Mouse (Mus musculus): Measurements from ENCODE around the gene Rnf224. TPM values are rescaled to one million over a fixed set of nuclear protein-coding genes. Genes with fewer than 3 reads are reported as not detected.

The Rnf224 gene
- total and polyA plus RNA-seq, 3 experiments: not detected

GRCm38 (mm10) chr2:25228995-25229530, 7.5 kb downstream of the Rnf224 start:
- H3K9ac ChIP-seq (ENCODE audit: low read depth, low read length): 0 out of 2 replicates have a peak overlapping the region, but pooled peaks have one; percentile 8
- 71% methylated on average over 6 of the region's 6 CpGs for WGBS

GRCm38 (mm10) chr2:25228431-25228889, 8.1 kb downstream of the Rnf224 start:
- TF ChIP-seq POLR2A (IDR thresholded peaks at IDR 0.05; ENCODE audit: insufficient read depth, low read depth, low read length): no peak
- peak; percentile 83 for TF ChIP-seq CTCF (IDR thresholded peaks at IDR 0.05)
- peak; percentile 63; the same call in 1 of the 2 replicates for TF ChIP-seq EP300 (IDR thresholded peaks at IDR 0.05; ENCODE audit: insufficient read depth, low read depth, low read length)
- H3K36me3 ChIP-seq (ENCODE audit: control insufficient read depth, insufficient read depth, low read length): no peaks in the 10 kb centered on the region; the same call in 1 of the 2 replicates
- peak overlapping the region; percentile 85 for H3K27ac ChIP-seq
- no peaks in the 10 kb centered on the region for H3K79me2 ChIP-seq (replicated peaks; ENCODE audit: control insufficient read depth, insufficient read depth, low read length)
- no peaks in the 10 kb centered on the region for H3K27me3 ChIP-seq (ENCODE audit: control insufficient read depth, insufficient read depth, low read length)
- peak overlapping the region; percentile 36; the same call in 1 of the 2 replicates for H3K4me3 ChIP-seq
- no peak overlapping the region; the same call in 1 of the 2 replicates for H3K9ac ChIP-seq (ENCODE audit: low read depth, low read length)
- WGBS: under 1% methylated on average over 7 of the region's 7 CpGs
- intact Hi-C loops (cut with DNase I): loop anchor here (1.0 to 5.0 kb wide), 3 partner anchors 26 to 44 kb away; partner anchors contain the start of genes Anapc2, Ssna1 and Tmem203
- DNase-seq: peak; percentile 84 to 90
- H3K4me1 ChIP-seq (ENCODE audit: control insufficient read depth, insufficient read depth, low read length): peaks cover 4% of the 10 kb centered on the region

More at GRCm38 (mm10) chr2:25228995-25229530, 7.5 kb downstream of the Rnf224 start:
- H3K4me1 ChIP-seq (ENCODE audit: control insufficient read depth, insufficient read depth, low read length): peaks cover 4% of the 10 kb centered on the region
- H3K36me3 ChIP-seq (ENCODE audit: control insufficient read depth, insufficient read depth, low read length): no peaks in the 10 kb centered on the region; the same call in 1 of the 2 replicates
- intact Hi-C loops (cut with DNase I): loop anchor here (1.0 to 5.0 kb wide), 3 partner anchors 26 to 43 kb away; partner anchors contain the start of genes Anapc2, Ssna1 and Tmem203
- H3K27me3 ChIP-seq (ENCODE audit: control insufficient read depth, insufficient read depth, low read length): no peaks in the 10 kb centered on the region
- TF ChIP-seq POLR2A (IDR thresholded peaks at IDR 0.05; ENCODE audit: insufficient read depth, low read depth, low read length) (no peak), EP300 (IDR thresholded peaks at IDR 0.05; ENCODE audit: insufficient read depth, low read depth, low read length) (no peak), CTCF (IDR thresholded peaks at IDR 0.05) (no peak)
- no peak overlapping the region for H3K4me3 ChIP-seq
- no peaks in the 10 kb centered on the region for H3K79me2 ChIP-seq (replicated peaks; ENCODE audit: control insufficient read depth, insufficient read depth, low read length)
- no peak for DNase-seq
- peak overlapping the region; percentile 85 for H3K27ac ChIP-seq

- Histone ChIP-seq H3K27ac (no peak overlapping the region), H3K36me3 (ENCODE audit: control insufficient read depth, insufficient read depth, low read length) (peaks cover 3% of the 10 kb centered on the region; the same call in 1 of the 2 replicates), H3K27me3 (ENCODE audit: control insufficient read depth, insufficient read depth, low read length) (no peaks in the 10 kb centered on the region), H3K4me3 (no peak overlapping the region), H3K9ac (ENCODE audit: low read depth, low read length) (no peak overlapping the region), H3K4me1 (ENCODE audit: control insufficient read depth, insufficient read depth, low read length) (peaks cover 5% of the 10 kb centered on the region), H3K79me2 (replicated peaks; ENCODE audit: control insufficient read depth, insufficient read depth, low read length) (no peaks in the 10 kb centered on the region)
- intact Hi-C loops (cut with DNase I): loop anchor here (5.0 kb wide), 1 partner anchor 45 kb away; the partner anchor contains the start of genes Anapc2 and Ssna1
- no peak for TF ChIP-seq CTCF (IDR thresholded peaks at IDR 0.05)
- TF ChIP-seq EP300 (IDR thresholded peaks at IDR 0.05; ENCODE audit: insufficient read depth, low read depth, low read length): no peak
- no peak for TF ChIP-seq POLR2A (IDR thresholded peaks at IDR 0.05; ENCODE audit: insufficient read depth, low read depth, low read length)
- WGBS: 95% methylated on average over 4 of the region's 4 CpGs
- DNase-seq: no peak
These were observed 9.2 kb downstream of the Rnf224 start for GRCm38 (mm10) chr2:25227406-25227805.

GRCm38 (mm10) chr2:25226864-25227263, 9.7 kb downstream of the Rnf224 start:
- no peak overlapping the region for H3K4me3 ChIP-seq
- intact Hi-C loops (cut with DNase I): loop anchor here (5.0 kb wide), 1 partner anchor 45 kb away; the partner anchor contains the start of genes Anapc2 and Ssna1
- DNase-seq: no peak

GRCm38 (mm10) chr2:25225811-25226379, 10.7 kb downstream of the Rnf224 start:
- Histone ChIP-seq H3K9ac (ENCODE audit: low read depth, low read length) (no peak overlapping the region), H3K36me3 (ENCODE audit: control insufficient read depth, insufficient read depth, low read length) (peaks cover 3% of the 10 kb centered on the region; the same call in 1 of the 2 replicates), H3K79me2 (replicated peaks; ENCODE audit: control insufficient read depth, insufficient read depth, low read length) (no peaks in the 10 kb centered on the region), H3K4me1 (ENCODE audit: control insufficient read depth, insufficient read depth, low read length) (peaks cover 5% of the 10 kb centered on the region), H3K27ac (peak overlapping the region; percentile 95), H3K27me3 (ENCODE audit: control insufficient read depth, insufficient read depth, low read length) (no peaks in the 10 kb centered on the region), H3K4me3 (peak overlapping the region; percentile 58; the same call in 1 of the 2 replicates)
- no peak for TF ChIP-seq POLR2A (IDR thresholded peaks at IDR 0.05; ENCODE audit: insufficient read depth, low read depth, low read length)
- no peak for TF ChIP-seq CTCF (IDR thresholded peaks at IDR 0.05)
- TF ChIP-seq EP300 (IDR thresholded peaks at IDR 0.05; ENCODE audit: insufficient read depth, low read depth, low read length): no peak
- WGBS: 80% methylated on average over 8 of the region's 8 CpGs
- intact Hi-C loops (cut with DNase I): loop anchor here (1.0 to 5.0 kb wide), 2 partner anchors 30 to 46 kb away; partner anchors contain the start of genes Anapc2, Ssna1 and Tor4a
- DNase-seq: no peak

More at GRCm38 (mm10) chr2:25226864-25227263, 9.7 kb downstream of the Rnf224 start:
- H3K36me3 ChIP-seq (ENCODE audit: control insufficient read depth, insufficient read depth, low read length): peaks cover 3% of the 10 kb centered on the region; the same call in 1 of the 2 replicates
- WGBS: 77% methylated on average over 5 of the region's 5 CpGs
- peaks cover 5% of the 10 kb centered on the region for H3K4me1 ChIP-seq (ENCODE audit: control insufficient read depth, insufficient read depth, low read length)
- H3K27ac ChIP-seq: no peak overlapping the region
- H3K9ac ChIP-seq (ENCODE audit: low read depth, low read length): no peak overlapping the region
- H3K79me2 ChIP-seq (replicated peaks; ENCODE audit: control insufficient read depth, insufficient read depth, low read length): no peaks in the 10 kb centered on the region
- H3K27me3 ChIP-seq (ENCODE audit: control insufficient read depth, insufficient read depth, low read length): no peaks in the 10 kb centered on the region
- TF ChIP-seq POLR2A (IDR thresholded peaks at IDR 0.05; ENCODE audit: insufficient read depth, low read depth, low read length) (no peak), CTCF (IDR thresholded peaks at IDR 0.05) (no peak), EP300 (IDR thresholded peaks at IDR 0.05; ENCODE audit: insufficient read depth, low read depth, low read length) (no peak)

Measured in heart, adult 2 months (tissue).